Mouse (Mus musculus) neural tube, embryonic 12.5 days (tissue): ENCODE data around the gene Pcna. TPM values are rescaled to one million over a fixed set of nuclear protein-coding genes. Genes with fewer than 3 reads are reported as not detected.

ENCODE experiments used
- ATAC-seq: fragments of 200-750 bp; cut with Nextera tagmentation; 2 replicates; pipeline ENCODE4 v1.8.0; 2017; ENCODE audit warnings: low read depth, mild to moderate bottlenecking, moderate TSS enrichment, moderate library complexity; ENCODE audit not compliant: low FRiP score
- H3K27ac ChIP-seq: fragments of 300-500 bp; sonication (generic); 2 replicates; pipeline ENCODE4 v1.5.1; 2016
- H3K27me3 ChIP-seq: fragments of 300-500 bp; sonication (generic); replicated peaks from 2 replicates; pipeline ENCODE4 v1.6.1; 2016; ENCODE audit warnings: mild to moderate bottlenecking
- H3K36me3 ChIP-seq: fragments of 300-500 bp; sonication (generic); 2 replicates; pipeline ENCODE4 v1.6.1; 2016; ENCODE audit warnings: mild to moderate bottlenecking
- H3K4me1 ChIP-seq: fragments of 300-500 bp; sonication (generic); 2 replicates; pipeline ENCODE4 v1.6.1; 2016
- H3K4me2 ChIP-seq: fragments of 300-500 bp; sonication (generic); replicated peaks from 2 replicates; pipeline ENCODE4 v1.6.1; 2016; ENCODE audit warnings: mild to moderate bottlenecking
- H3K4me3 ChIP-seq: fragments of 300-500 bp; sonication (generic); 2 replicates; pipeline ENCODE4 v1.5.1; 2016
- H3K9ac ChIP-seq: fragments of 300-500 bp; sonication (generic); 2 replicates; pipeline ENCODE4 v1.6.1; 2016; ENCODE audit warnings: mild to moderate bottlenecking
- H3K9me3 ChIP-seq: fragments of 300-500 bp; sonication (generic); 2 replicates; pipeline ENCODE4 v1.6.1; 2016; ENCODE audit warnings: mild to moderate bottlenecking
- WGBS: fragments of 180-500 bp; shearing (Covaris S2); methylation state at CpG from one replicate; pipeline ENCODE4 v1.1.7; 2016; 5-methylcytosine and 5-hydroxymethylcytosine counted together
- polyA plus RNA-seq: library from polyadenylated mRNA; unstranded; fragments of >200 nt; fragmentation: Nextera tagmentation; extraction: Ambion mirVana; gene quantifications from 2 replicates; pipeline ENCODE4 v1.2.1, GENCODE M21; 2016

Gene Pcna
- polyA plus RNA-seq, 1 experiment from 2014 or later, result 190 TPM

DNA sequence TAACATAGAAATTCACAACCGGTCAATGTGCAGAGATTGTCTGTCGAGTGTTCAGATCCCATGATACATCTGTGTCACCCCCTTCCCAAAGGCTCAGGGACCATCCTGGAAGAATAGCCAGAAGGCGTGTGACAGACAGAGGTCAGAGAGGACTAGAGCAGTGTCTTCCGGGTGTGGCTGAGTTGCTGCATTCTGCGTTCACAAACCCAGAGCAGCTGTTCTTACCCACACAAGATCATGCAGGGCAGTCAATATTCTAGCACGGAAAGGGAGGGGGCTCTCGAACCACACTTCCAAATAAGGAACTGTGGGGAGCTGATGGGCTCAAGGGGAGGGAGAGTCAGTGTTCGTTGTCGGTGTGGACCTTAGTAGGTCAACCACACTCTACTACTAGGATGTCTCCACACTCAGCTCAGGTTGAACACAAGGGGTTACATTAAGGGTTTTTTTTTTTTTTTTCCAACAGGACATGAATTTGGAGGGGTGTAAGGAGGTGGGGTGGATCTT is 42.3 kb downstream of the Pcna start:
- ATAC-seq, result no peak
- Histone ChIP-seq H3K4me2 (no peak overlapping the region), H3K27me3 (no peaks in the 10 kb centered on the region), H3K4me1 (no peaks in the 10 kb centered on the region), H3K9ac (no peak overlapping the region), H3K27ac (no peak overlapping the region), H3K36me3 (no peaks in the 10 kb centered on the region), H3K9me3 (no peaks in the 10 kb centered on the region), H3K4me3 (no peak overlapping the region)
- 90% methylated on average over 9 of the region's 9 CpGs for WGBS

DNA sequence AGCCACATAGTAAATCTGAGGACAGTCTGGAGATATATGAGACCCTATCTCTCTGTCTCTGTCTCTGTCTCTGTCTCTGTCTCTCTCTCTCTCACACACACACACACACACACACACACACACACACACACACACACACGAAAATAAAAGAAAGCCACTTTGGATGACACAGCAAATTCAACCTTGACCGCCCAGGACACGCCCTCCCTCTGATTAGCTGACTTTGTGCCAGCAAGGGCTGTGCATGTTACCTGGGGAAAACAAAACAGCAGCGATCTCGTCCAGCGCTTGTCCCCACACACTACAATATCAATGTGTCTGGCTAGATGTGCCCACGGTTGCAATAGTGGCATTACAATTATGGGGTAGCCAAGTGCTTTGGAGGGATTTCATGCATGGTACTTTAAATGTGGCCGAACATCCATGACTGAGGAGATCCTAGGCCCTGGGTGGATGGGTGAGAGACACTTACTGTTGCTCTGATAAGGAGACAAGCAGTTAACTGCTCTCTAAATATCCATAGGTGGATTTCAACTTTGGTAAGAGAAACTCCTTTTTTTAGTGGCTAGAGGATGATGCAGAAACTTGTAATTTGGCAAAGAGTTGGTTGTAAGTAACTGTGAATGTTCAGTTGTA is 44.8 kb downstream of the Pcna start:
- Histone ChIP-seq H3K9me3 (no peaks in the 10 kb centered on the region), H3K27ac (no peak overlapping the region), H3K9ac (no peak overlapping the region), H3K4me3 (no peak overlapping the region), H3K4me2 (no peak overlapping the region), H3K4me1 (no peaks in the 10 kb centered on the region), H3K36me3 (no peaks in the 10 kb centered on the region), H3K27me3 (no peaks in the 10 kb centered on the region)
- WGBS, result 81% methylated on average over 8 of the region's 8 CpGs
- ATAC-seq, result no peak

DNA sequence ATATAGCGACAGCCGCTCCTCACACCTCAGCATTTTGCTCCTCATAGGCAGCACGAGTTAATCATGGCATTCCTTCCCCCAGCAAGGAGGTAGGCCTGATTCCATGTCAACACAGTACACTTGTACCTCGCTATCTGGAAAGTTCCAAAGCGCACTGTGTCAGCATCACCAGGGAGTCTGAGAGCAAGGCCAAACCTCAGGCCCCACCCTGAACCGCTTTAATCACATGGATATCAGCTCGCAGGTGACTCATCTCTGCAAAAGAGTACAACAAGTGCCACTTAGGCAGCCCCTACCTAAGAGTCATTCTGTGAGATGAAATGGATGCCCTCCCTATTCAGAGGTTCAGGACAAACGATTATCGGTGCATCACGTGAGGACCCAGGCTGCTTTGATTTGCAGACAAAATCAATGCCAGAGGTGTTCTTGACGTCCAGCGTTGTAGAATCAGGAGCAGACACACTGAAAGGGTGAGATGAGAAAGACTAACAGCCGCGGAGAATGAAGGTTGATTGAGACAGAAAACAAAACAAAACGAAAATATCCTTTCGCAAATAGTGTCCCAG is 46.7 kb downstream of the Pcna start:
- ATAC-seq, result no peak
- Histone ChIP-seq H3K4me3 (no peak overlapping the region), H3K27me3 (no peaks in the 10 kb centered on the region), H3K9ac (no peak overlapping the region), H3K4me1 (no peaks in the 10 kb centered on the region), H3K36me3 (no peaks in the 10 kb centered on the region), H3K9me3 (no peaks in the 10 kb centered on the region), H3K4me2 (no peak overlapping the region), H3K27ac (no peak overlapping the region)
- 87% methylated on average over 16 of the region's 16 CpGs for WGBS

DNA sequence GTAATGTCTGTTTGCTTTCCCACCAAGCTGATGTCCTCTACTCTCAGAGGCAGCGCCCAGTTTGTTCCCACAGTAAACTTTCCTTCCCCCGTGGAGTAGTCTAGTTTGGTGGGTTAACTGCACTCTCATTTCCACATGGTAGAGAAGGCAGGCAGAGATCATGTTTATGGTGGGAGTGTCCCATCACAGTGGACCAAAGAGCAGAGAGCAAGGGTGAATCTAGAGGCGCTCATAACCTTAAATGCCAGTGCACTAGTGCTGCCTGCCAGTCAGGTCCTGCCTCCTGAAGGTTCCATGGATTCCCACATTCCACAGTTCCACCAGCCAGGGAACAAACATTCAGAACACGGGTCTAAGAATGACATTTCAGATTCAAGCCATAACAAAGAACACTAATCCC is 47.6 kb downstream of the Pcna start:
- no peak overlapping the region for H3K4me2 ChIP-seq
- H3K9me3 ChIP-seq, result no peaks in the 10 kb centered on the region
- no peak overlapping the region for H3K4me3 ChIP-seq
- H3K27me3 ChIP-seq, result no peaks in the 10 kb centered on the region
- no peaks in the 10 kb centered on the region for H3K36me3 ChIP-seq
- no peak overlapping the region for H3K9ac ChIP-seq
- ATAC-seq, result no peak
- WGBS, result 81% methylated on average over 4 of the region's 4 CpGs
- H3K4me1 ChIP-seq, result no peaks in the 10 kb centered on the region
- no peak overlapping the region for H3K27ac ChIP-seq

DNA sequence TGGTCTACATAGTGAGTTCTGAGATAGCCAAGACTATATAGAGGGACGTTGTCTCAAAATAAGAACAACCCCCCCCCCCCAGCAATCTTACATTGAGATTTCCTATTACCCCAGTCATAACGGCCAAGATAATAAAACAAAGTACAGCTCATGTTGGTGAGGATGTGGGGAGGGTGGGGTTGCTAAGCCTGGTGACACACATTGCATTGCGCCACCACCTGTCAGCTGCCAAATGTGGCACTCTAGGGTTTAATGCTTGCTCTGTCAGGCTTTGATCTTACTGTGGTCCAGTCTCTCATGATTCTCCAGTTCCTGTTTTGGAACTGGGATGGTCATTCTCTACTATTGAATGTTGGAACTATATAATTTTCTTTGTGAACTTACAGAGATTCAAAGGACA is 49.3 kb downstream of the Pcna start:
- Histone ChIP-seq H3K27me3 (no peaks in the 10 kb centered on the region), H3K9me3 (no peaks in the 10 kb centered on the region), H3K9ac (no peak overlapping the region), H3K4me1 (no peaks in the 10 kb centered on the region), H3K4me3 (no peak overlapping the region), H3K36me3 (no peaks in the 10 kb centered on the region), H3K4me2 (no peak overlapping the region), H3K27ac (no peak overlapping the region)
- WGBS, result 81% methylated on average over 3 of the region's 3 CpGs
- no peak for ATAC-seq

DNA sequence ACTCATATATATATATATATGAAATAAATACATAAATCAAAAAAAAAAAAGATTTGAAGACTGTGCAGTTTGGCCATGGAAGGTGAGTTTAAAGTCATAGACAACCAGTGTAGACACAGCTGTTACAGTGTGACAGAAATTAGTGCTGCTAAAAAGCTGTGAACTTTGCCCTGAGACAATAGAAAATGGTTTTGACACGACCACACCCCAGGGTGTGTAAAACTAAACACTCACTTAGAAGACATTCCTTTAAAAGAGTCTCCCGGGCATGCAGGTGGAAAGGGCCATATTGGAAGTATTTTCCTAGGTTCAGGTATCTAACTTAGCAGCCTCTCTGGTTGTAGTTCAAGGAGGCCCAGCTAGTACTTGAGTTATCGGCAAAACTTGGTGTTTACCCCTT is 49.9 kb downstream of the Pcna start:
- no peaks in the 10 kb centered on the region for H3K9me3 ChIP-seq
- H3K27ac ChIP-seq, result no peak overlapping the region

More for the DNA sequence above, 49.9 kb downstream of the Pcna start:
- Histone ChIP-seq H3K9ac (no peak overlapping the region), H3K4me3 (no peak overlapping the region), H3K4me2 (no peak overlapping the region), H3K27me3 (no peaks in the 10 kb centered on the region), H3K36me3 (no peaks in the 10 kb centered on the region), H3K4me1 (0 out of 2 replicates have a peak, but pooled peaks cover 4% of the 10 kb centered on the region)
- ATAC-seq, result no peak
- 72% methylated on average over 3 of the region's 3 CpGs for whole genome bisulfite sequencing

Other genes starting within 250 kb of the Pcna start
- 28.3 and 30.6 TPM in 2 replicates for gene Rassf2, start 223.1 kb downstream of the Pcna start, polyA plus RNA-seq
- gene Slc23a2, start 108.2 kb downstream of the Pcna start, polyA plus RNA-seq, result 18.9 and 21.1 TPM in 2 replicates
- gene Tmem230, start 5.5 kb downstream of the Pcna start, polyA plus RNA-seq, result 54.3 and 59.6 TPM in 2 replicates
- gene Cds2, start 9.8 kb upstream of the Pcna start, polyA plus RNA-seq, result 42.9 and 47.6 TPM in 2 replicates
- gene Prokr2, start 132.1 kb upstream of the Pcna start, polyA plus RNA-seq, result 0.52 and 0.93 TPM in 2 replicates